Mouse (Mus musculus): Measurements from ENCODE around the gene Lpcat1. TPM values are rescaled to one million over a fixed set of nuclear protein-coding genes. Genes with fewer than 3 reads are reported as not detected.

The Lpcat1 gene
- polyA plus RNA-seq, 1 experiment from 2014 or later = 39.4 TPM

DNA sequence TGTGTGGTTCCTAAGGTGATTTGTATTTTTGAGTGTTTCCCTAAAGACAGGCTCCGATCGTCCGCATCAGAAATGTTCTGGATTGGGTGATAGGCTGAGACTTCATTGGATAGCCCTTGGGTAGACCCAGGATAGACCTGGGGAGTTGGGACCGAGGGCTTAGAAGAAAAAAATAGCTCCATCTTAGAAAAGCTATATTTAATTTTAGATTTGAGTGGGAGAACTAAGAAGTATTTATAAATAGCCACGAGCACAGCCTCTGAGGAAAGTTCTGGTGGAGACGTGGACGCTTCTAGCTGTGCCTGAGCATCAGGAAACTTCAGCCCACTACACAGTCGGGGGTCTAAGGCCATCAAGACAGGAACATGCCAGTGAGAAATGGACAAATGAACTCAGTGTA lies 9.8 kb downstream of the Lpcat1 start:
- Histone ChIP-seq H3K27ac (replicated peaks; ENCODE audit: low read depth, low read length) (no peak overlapping the region), H3K4me2 (ENCODE audit: low read depth, low read length) (no peak overlapping the region), H3K9ac (ENCODE audit: low read depth, low read length) (no peak overlapping the region), H3K4me3 (ENCODE audit: low read depth, low read length) (no peak overlapping the region), H3K36me3 (ENCODE audit: control insufficient read depth, insufficient read depth, low read length) (no peaks in the 10 kb centered on the region), H3K4me1 (ENCODE audit: control insufficient read depth, insufficient read depth, low read length) (peaks cover 5% of the 10 kb centered on the region; the same call in 1 of the 2 replicates), H3K27me3 (replicated peaks; ENCODE audit: control insufficient read depth, insufficient read depth, low read length) (no peaks in the 10 kb centered on the region), H3K9me3 (ENCODE audit: control insufficient read depth, low read length) (no peaks in the 10 kb centered on the region)
- WGBS = 83% methylated on average over 8 of the region's 8 CpGs
- ATAC-seq (ENCODE audit: low read depth) = no peak
- no peak for DNase-seq (ENCODE audit: low spot score)

GRCm38 (mm10) chr13:73477841-73478240 lies 10.8 kb downstream of the Lpcat1 start:
- no peaks in the 10 kb centered on the region for H3K27me3 ChIP-seq (replicated peaks; ENCODE audit: control insufficient read depth, insufficient read depth, low read length)

GRCm38 (mm10) chr13:73482476-73482875 lies 15.5 kb downstream of the Lpcat1 start:
- ATAC-seq (ENCODE audit: low read depth) = no peak
- no peak overlapping the region for H3K4me3 ChIP-seq (ENCODE audit: low read depth, low read length)
- 76% methylated on average over 7 of the region's 7 CpGs for WGBS

More at GRCm38 (mm10) chr13:73477841-73478240, 10.8 kb downstream of the Lpcat1 start:
- H3K4me1 ChIP-seq (ENCODE audit: control insufficient read depth, insufficient read depth, low read length) = no peaks in the 10 kb centered on the region
- H3K9ac ChIP-seq (ENCODE audit: low read depth, low read length) = no peak overlapping the region
- no peaks in the 10 kb centered on the region for H3K9me3 ChIP-seq (ENCODE audit: control insufficient read depth, low read length)
- no peak for DNase-seq (ENCODE audit: low spot score)
- no peak for ATAC-seq (ENCODE audit: low read depth)
- WGBS = 71% methylated on average over 2 of the region's 2 CpGs
- H3K36me3 ChIP-seq (ENCODE audit: control insufficient read depth, insufficient read depth, low read length) = no peaks in the 10 kb centered on the region
- H3K27ac ChIP-seq (replicated peaks; ENCODE audit: low read depth, low read length) = no peak overlapping the region
- no peak overlapping the region for H3K4me3 ChIP-seq (ENCODE audit: low read depth, low read length)
- H3K4me2 ChIP-seq (ENCODE audit: low read depth, low read length) = no peak overlapping the region

GRCm38 (mm10) chr13:73483331-73483730 lies 16.3 kb downstream of the Lpcat1 start:
- peaks cover 31% of the 10 kb centered on the region for H3K36me3 ChIP-seq (ENCODE audit: control insufficient read depth, insufficient read depth, low read length)
- DNase-seq (ENCODE audit: low spot score) = no peak
- WGBS = 90% methylated on average over 6 of the region's 6 CpGs
- no peaks in the 10 kb centered on the region for H3K4me1 ChIP-seq (ENCODE audit: control insufficient read depth, insufficient read depth, low read length)
- no peak overlapping the region for H3K4me3 ChIP-seq (ENCODE audit: low read depth, low read length)
- H3K27me3 ChIP-seq (replicated peaks; ENCODE audit: control insufficient read depth, insufficient read depth, low read length) = no peaks in the 10 kb centered on the region
- H3K9ac ChIP-seq (ENCODE audit: low read depth, low read length) = no peak overlapping the region
- ATAC-seq (ENCODE audit: low read depth) = no peak
- H3K4me2 ChIP-seq (ENCODE audit: low read depth, low read length) = no peak overlapping the region
- H3K9me3 ChIP-seq (ENCODE audit: control insufficient read depth, low read length) = peaks cover 7% of the 10 kb centered on the region
- no peak overlapping the region for H3K27ac ChIP-seq (replicated peaks; ENCODE audit: low read depth, low read length)

More at GRCm38 (mm10) chr13:73482476-73482875, 15.5 kb downstream of the Lpcat1 start:
- no peaks in the 10 kb centered on the region for H3K27me3 ChIP-seq (replicated peaks; ENCODE audit: control insufficient read depth, insufficient read depth, low read length)
- H3K27ac ChIP-seq (replicated peaks; ENCODE audit: low read depth, low read length) = no peak overlapping the region
- no peak overlapping the region for H3K9ac ChIP-seq (ENCODE audit: low read depth, low read length)
- no peak overlapping the region for H3K4me2 ChIP-seq (ENCODE audit: low read depth, low read length)
- DNase-seq (ENCODE audit: low spot score) = no peak
- peaks cover 7% of the 10 kb centered on the region for H3K9me3 ChIP-seq (ENCODE audit: control insufficient read depth, low read length)
- peaks cover 27% of the 10 kb centered on the region for H3K36me3 ChIP-seq (ENCODE audit: control insufficient read depth, insufficient read depth, low read length)
- no peaks in the 10 kb centered on the region for H3K4me1 ChIP-seq (ENCODE audit: control insufficient read depth, insufficient read depth, low read length)

- H3K9me3 ChIP-seq (ENCODE audit: control insufficient read depth, low read length) = peaks cover 7% of the 10 kb centered on the region
- DNase-seq (ENCODE audit: low spot score) = no peak
Measured at GRCm38 (mm10) chr13:73484171-73484570, 17.2 kb downstream of the Lpcat1 start.

DNA sequence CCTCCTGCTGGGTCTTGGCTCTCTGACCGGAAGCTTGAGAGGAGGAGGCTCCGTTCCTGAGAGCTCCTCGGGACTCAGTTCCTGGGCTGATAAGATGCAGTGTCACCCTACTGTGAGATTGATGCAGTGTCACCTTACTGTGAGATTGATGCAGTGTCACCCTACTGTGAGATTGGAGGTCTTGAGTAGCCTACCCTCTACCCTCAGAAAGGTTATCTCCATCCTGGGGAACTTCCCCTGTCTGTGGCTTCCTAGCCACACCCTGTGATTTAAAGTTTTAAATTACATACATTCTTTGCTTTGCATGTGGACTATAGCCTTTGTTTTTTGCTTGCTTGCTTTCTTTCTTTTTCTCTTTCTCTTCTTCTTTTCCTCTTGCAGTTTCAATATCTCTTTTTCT lies 21.1 kb downstream of the Lpcat1 start:
- peaks cover 7% of the 10 kb centered on the region for H3K9me3 ChIP-seq (ENCODE audit: control insufficient read depth, low read length)
- ATAC-seq (ENCODE audit: low read depth) (no peak), DNase-seq (ENCODE audit: low spot score) (no peak)
- no peak overlapping the region for H3K27ac ChIP-seq (replicated peaks; ENCODE audit: low read depth, low read length)
- no peak overlapping the region for H3K4me2 ChIP-seq (ENCODE audit: low read depth, low read length)
- no peak overlapping the region for H3K9ac ChIP-seq (ENCODE audit: low read depth, low read length)
- H3K27me3 ChIP-seq (replicated peaks; ENCODE audit: control insufficient read depth, insufficient read depth, low read length) = no peaks in the 10 kb centered on the region
- 50% methylated on average over 3 of the region's 3 CpGs for WGBS
- H3K36me3 ChIP-seq (ENCODE audit: control insufficient read depth, insufficient read depth, low read length) = peaks cover 75% of the 10 kb centered on the region
- no peak overlapping the region for H3K4me3 ChIP-seq (ENCODE audit: low read depth, low read length)
- no peaks in the 10 kb centered on the region for H3K4me1 ChIP-seq (ENCODE audit: control insufficient read depth, insufficient read depth, low read length)

More at GRCm38 (mm10) chr13:73484171-73484570, 17.2 kb downstream of the Lpcat1 start:
- Histone ChIP-seq H3K36me3 (ENCODE audit: control insufficient read depth, insufficient read depth, low read length) (peaks cover 39% of the 10 kb centered on the region), H3K9ac (ENCODE audit: low read depth, low read length) (no peak overlapping the region), H3K4me2 (ENCODE audit: low read depth, low read length) (no peak overlapping the region), H3K4me1 (ENCODE audit: control insufficient read depth, insufficient read depth, low read length) (no peaks in the 10 kb centered on the region), H3K27ac (replicated peaks; ENCODE audit: low read depth, low read length) (no peak overlapping the region), H3K4me3 (ENCODE audit: low read depth, low read length) (no peak overlapping the region), H3K27me3 (replicated peaks; ENCODE audit: control insufficient read depth, insufficient read depth, low read length) (no peaks in the 10 kb centered on the region)
- 75% methylated on average over 5 of the region's 5 CpGs for WGBS
- ATAC-seq (ENCODE audit: low read depth) = no peak

- Histone ChIP-seq H3K4me2 (ENCODE audit: low read depth, low read length) (no peak overlapping the region), H3K9me3 (ENCODE audit: control insufficient read depth, low read length) (peaks cover 7% of the 10 kb centered on the region), H3K4me3 (ENCODE audit: low read depth, low read length) (no peak overlapping the region), H3K9ac (ENCODE audit: low read depth, low read length) (no peak overlapping the region), H3K4me1 (ENCODE audit: control insufficient read depth, insufficient read depth, low read length) (no peaks in the 10 kb centered on the region), H3K36me3 (ENCODE audit: control insufficient read depth, insufficient read depth, low read length) (peaks cover 78% of the 10 kb centered on the region), H3K27me3 (replicated peaks; ENCODE audit: control insufficient read depth, insufficient read depth, low read length) (no peaks in the 10 kb centered on the region), H3K27ac (replicated peaks; ENCODE audit: low read depth, low read length) (no peak overlapping the region)
- DNase-seq (ENCODE audit: low spot score) (no peak), ATAC-seq (ENCODE audit: low read depth) (no peak)
- whole genome bisulfite sequencing = 89% methylated on average over 9 of the region's 9 CpGs
Measured at GRCm38 (mm10) chr13:73488707-73489106, 21.7 kb downstream of the Lpcat1 start.

GRCm38 (mm10) chr13:73489986-73490385 lies 23.0 kb downstream of the Lpcat1 start:
- peaks cover 7% of the 10 kb centered on the region for H3K9me3 ChIP-seq (ENCODE audit: control insufficient read depth, low read length)
- no peak for ATAC-seq (ENCODE audit: low read depth)
- H3K36me3 ChIP-seq (ENCODE audit: control insufficient read depth, insufficient read depth, low read length) = peaks cover 79% of the 10 kb centered on the region
- no peak for DNase-seq (ENCODE audit: low spot score)
- H3K27ac ChIP-seq (replicated peaks; ENCODE audit: low read depth, low read length) = no peak overlapping the region
- WGBS = 86% methylated on average over 3 of the region's 3 CpGs
- H3K4me2 ChIP-seq (ENCODE audit: low read depth, low read length) = no peak overlapping the region
- H3K9ac ChIP-seq (ENCODE audit: low read depth, low read length) = no peak overlapping the region
- no peaks in the 10 kb centered on the region for H3K4me1 ChIP-seq (ENCODE audit: control insufficient read depth, insufficient read depth, low read length)
- no peaks in the 10 kb centered on the region for H3K27me3 ChIP-seq (replicated peaks; ENCODE audit: control insufficient read depth, insufficient read depth, low read length)
- no peak overlapping the region for H3K4me3 ChIP-seq (ENCODE audit: low read depth, low read length)

DNA sequence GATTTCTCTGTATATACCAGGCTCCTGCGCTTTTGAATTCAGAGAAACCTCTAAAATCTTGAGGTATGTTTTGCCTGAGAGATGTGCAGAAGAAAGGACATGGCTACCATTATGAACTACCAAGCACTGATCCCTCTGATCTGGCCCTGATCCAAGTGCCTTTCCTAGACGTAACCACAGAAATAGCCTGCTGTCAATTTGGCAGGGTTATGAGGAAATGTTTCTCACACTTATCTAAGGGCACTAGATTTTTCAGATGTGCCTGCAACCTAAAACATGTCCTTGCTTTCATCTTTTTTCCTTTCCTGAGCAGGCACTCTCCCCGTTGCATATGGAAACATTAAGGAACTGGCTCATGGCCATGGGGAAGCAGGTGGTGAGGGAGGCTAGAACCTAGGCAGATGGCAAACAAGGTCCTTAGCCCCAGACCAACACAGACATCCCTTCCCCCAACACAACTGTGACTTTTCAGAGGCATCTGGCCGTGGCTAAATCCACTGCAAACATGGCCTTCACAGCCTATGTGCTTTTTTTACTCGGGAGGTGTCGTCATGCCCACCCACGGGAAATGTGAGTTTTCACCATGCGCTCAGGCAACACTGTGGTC lies 23.7 kb downstream of the Lpcat1 start:
- DNase-seq (ENCODE audit: low spot score) (no peak), ATAC-seq (ENCODE audit: low read depth) (no peak)
- H3K27ac ChIP-seq (replicated peaks; ENCODE audit: low read depth, low read length) = no peak overlapping the region
- H3K27me3 ChIP-seq (replicated peaks; ENCODE audit: control insufficient read depth, insufficient read depth, low read length) = no peaks in the 10 kb centered on the region
- H3K4me2 ChIP-seq (ENCODE audit: low read depth, low read length) = no peak overlapping the region
- H3K36me3 ChIP-seq (ENCODE audit: control insufficient read depth, insufficient read depth, low read length) = peaks cover 79% of the 10 kb centered on the region
- WGBS = 74% methylated on average over 8 of the region's 8 CpGs
- H3K9me3 ChIP-seq (ENCODE audit: control insufficient read depth, low read length) = peaks cover 6% of the 10 kb centered on the region
- H3K4me3 ChIP-seq (ENCODE audit: low read depth, low read length) = no peak overlapping the region
- H3K4me1 ChIP-seq (ENCODE audit: control insufficient read depth, insufficient read depth, low read length) = no peaks in the 10 kb centered on the region
- no peak overlapping the region for H3K9ac ChIP-seq (ENCODE audit: low read depth, low read length)
